ENCODE assay signal across 19 mouse cellular contexts in genomic region chrX:157390102-157390501, GRCm38 (mm10). TPM values are rescaled to one million over a fixed set of nuclear protein-coding genes. Genes with fewer than 3 reads are reported as not detected.
"Had no signal": no experiment of that assay in that cellular context is flagged by ENCODE, and none has a peak within 500 bp of the region (broad histone marks: within the 10 kb centered on the region; RNA-seq: fewer than 3 reads in every experiment).

No protein-coding gene starts in this region.

- H3K4me2 ChIP-seq: limb, embryonic 12.5 days; liver, embryonic 13.5 days; lung, embryonic 15.5 days; midbrain, embryonic 11.5 days; midbrain, embryonic 15.5 days; neural tube, embryonic 13.5 days had no signal

- H3K36me3 ChIP-seq: limb, embryonic 12.5 days; liver, embryonic 13.5 days; lung, embryonic 15.5 days; midbrain, embryonic 15.5 days; neural tube, embryonic 13.5 days had no signal

- H3K4me1 ChIP-seq: limb, embryonic 12.5 days; liver, embryonic 13.5 days; lung, embryonic 15.5 days; megakaryocyte, embryonic 14.5 days; midbrain, embryonic 15.5 days; neural tube, embryonic 13.5 days had no signal

- ATAC-seq: inflammation-experienced regulatory T-cells, adult 6 months; intestine, postnatal 0 days; liver, postnatal 0 days; midbrain, embryonic 15.5 days had no signal

- H3K27ac ChIP-seq: left cerebral cortex, adult 2 months; limb, embryonic 12.5 days; liver, embryonic 13.5 days; lung, embryonic 15.5 days; macrophage; midbrain, embryonic 15.5 days; neural tube, embryonic 13.5 days had no signal

- H3K27me3 ChIP-seq: limb, embryonic 12.5 days; liver, embryonic 13.5 days; lung, embryonic 15.5 days; midbrain, embryonic 15.5 days; neural tube, embryonic 13.5 days had no signal

- H3K4me3 ChIP-seq: left cerebral cortex, adult 2 months; limb, embryonic 12.5 days; liver, embryonic 13.5 days; lung, embryonic 15.5 days; megakaryocyte, embryonic 14.5 days; midbrain, embryonic 15.5 days; neural tube, embryonic 13.5 days had no signal

- H3K9me3 ChIP-seq: limb, embryonic 12.5 days; liver, embryonic 13.5 days; lung, embryonic 15.5 days; megakaryocyte, embryonic 14.5 days; midbrain, embryonic 15.5 days; neural tube, embryonic 13.5 days had no signal

- H3K9ac ChIP-seq: limb, embryonic 12.5 days; liver, embryonic 13.5 days; liver, postnatal 0 days; lung, embryonic 15.5 days; midbrain, embryonic 15.5 days; neural tube, embryonic 13.5 days had no signal

- DNase-seq: kidney, adult 8-10 months; kidney, postnatal 10 days; liver; liver, embryonic 13.5 days; liver, postnatal 0 days; lung, postnatal 14 days; retina, postnatal 1 day; thymus, postnatal 4 days had no signal

RNA-seq across cellular contexts. Expression of gene Phex, which starts 25.0 kb away (rescaled TPM):
- polyA plus RNA-seq: intestine, postnatal 0 days; liver, postnatal 0 days; macrophage; small intestine, adult 2 months had no signal
